Mouse (Mus musculus) bone marrow macrophage, adult 2 months (primary cell): ENCODE data around the gene Cltrn.

ENCODE experiments used
- CTCF ChIP-seq: IDR thresholded peaks from 2 replicates; pipeline ENCODE4 v1.5.1; 2012; ENCODE audit warnings: low read depth, mild to moderate bottlenecking, low read length, moderate library complexity
- POLR2A ChIP-seq: IDR thresholded peaks from 2 replicates; pipeline ENCODE4 v1.6.1; 2012; ENCODE audit warnings: mild to moderate bottlenecking, low read depth, low read length, borderline replicate concordance

DNA sequence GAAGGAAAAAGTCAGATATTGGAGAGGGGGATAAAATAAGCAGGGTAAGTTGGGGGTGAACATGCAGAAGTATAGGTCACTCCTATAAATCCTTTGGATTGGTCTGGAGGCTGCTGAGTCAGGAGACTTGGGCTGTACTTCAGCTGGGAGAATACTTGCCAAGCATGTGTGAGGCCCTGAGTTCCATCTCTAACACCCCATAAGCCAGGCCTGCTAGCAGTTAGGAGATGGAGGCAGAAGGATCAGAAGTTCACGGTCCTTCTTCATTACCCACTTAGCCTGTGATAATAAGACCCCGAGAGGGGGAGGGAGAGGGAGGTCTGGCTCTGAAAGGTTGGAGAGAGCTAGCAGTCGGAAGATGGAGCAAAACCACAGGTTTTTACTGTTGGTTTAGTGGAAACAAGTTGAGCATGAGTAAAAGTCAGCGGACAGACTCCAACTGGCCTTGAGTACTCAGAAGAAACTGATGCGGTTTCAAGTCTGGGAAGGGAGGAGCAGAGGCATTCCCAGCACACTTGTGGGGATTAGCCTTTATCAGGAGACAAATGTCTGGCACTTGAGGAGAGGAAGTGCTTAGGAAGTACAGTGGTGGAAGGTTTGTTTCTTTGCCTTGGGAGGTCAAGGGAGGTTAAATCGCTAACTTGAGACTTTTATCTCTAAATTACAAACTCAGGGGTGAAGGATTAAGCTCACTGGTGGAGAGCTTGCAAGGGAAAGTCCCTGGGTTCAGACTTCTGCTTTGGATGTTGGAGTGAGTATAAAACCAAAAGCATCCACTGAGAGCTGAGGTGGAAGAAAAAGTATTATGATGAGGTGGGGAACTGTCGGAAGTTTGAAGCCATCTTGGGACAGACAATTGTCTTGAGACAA is 3.9 kb downstream of the Cltrn start:
- TF ChIP-seq CTCF (no peak), POLR2A (no peak)
